Mouse (Mus musculus): ENCODE data around the gene Lck. TPM values are rescaled to one million over a fixed set of nuclear protein-coding genes. Genes with fewer than 3 reads are reported as not detected.

Gene Lck
- total RNA-seq, 2 experiments from 2014 or later = 2.5 to 2.7 TPM

GRCm38 (mm10) chr4:129588865-129589264 lies 15.4 kb upstream of the Lck start:
- DNase-seq (ENCODE audit: low spot score in 2 of 2) = no peak
- intact Hi-C loops (cut with DNase I) = no loop called here

GRCm38 (mm10) chr4:129586943-129587342 lies 13.5 kb upstream of the Lck start:
- no peak for DNase-seq (ENCODE audit: low spot score in 2 of 2)
- intact Hi-C loops (cut with DNase I) = no loop called here

GRCm38 (mm10) chr4:129585773-129586172 lies 12.3 kb upstream of the Lck start:
- intact Hi-C loops (cut with DNase I) = loop anchor here (2.0 kb wide), 1 partner anchor 23 kb away; no protein-coding TSS in a partner anchor
- no peak for DNase-seq (ENCODE audit: low spot score in 2 of 2)

- intact Hi-C loops (cut with DNase I) = loop anchor here (2.0 kb wide), 1 partner anchor 24 kb away; no protein-coding TSS in a partner anchor
- peak; percentile 84 to 86 for DNase-seq (ENCODE audit: low spot score in 2 of 2)
Observed at GRCm38 (mm10) chr4:129584884-129585608, 11.6 kb upstream of the Lck start.

- DNase-seq (ENCODE audit: low spot score in 2 of 2) = no peak
- intact Hi-C loops (cut with DNase I) = loop anchor here (2.0 kb wide), 1 partner anchor 24 kb away; no protein-coding TSS in a partner anchor
Observed at GRCm38 (mm10) chr4:129584370-129584769, 10.9 kb upstream of the Lck start.

GRCm38 (mm10) chr4:129582251-129582650 lies 8.8 kb upstream of the Lck start:
- no peak for DNase-seq (ENCODE audit: low spot score in 2 of 2)
- intact Hi-C loops (cut with DNase I) = no loop called here

- no peak for DNase-seq (ENCODE audit: low spot score in 2 of 2)
- intact Hi-C loops (cut with DNase I) = no loop called here
Observed at GRCm38 (mm10) chr4:129580347-129580746, 6.9 kb upstream of the Lck start.

- DNase-seq (ENCODE audit: low spot score in 2 of 2) = peak in 1 of 2 experiments; percentile 38
- intact Hi-C loops (cut with DNase I) = no loop called here
Observed at GRCm38 (mm10) chr4:129578466-129578865, 5.0 kb upstream of the Lck start, which contains the start of gene Fam167b. Fam167b (minus strand) TSS chr4:129578549.

- no peak for DNase-seq (ENCODE audit: low spot score in 2 of 2)
Observed at GRCm38 (mm10) chr4:129577688-129578087, 4.2 kb upstream of the Lck start.

GRCm38 (mm10) chr4:129576863-129577491 lies 3.5 kb upstream of the Lck start:
- intact Hi-C loops (cut with DNase I) = no loop called here
- peak; percentile 41 to 50 for DNase-seq (ENCODE audit: low spot score in 2 of 2)

More at GRCm38 (mm10) chr4:129577688-129578087, 4.2 kb upstream of the Lck start:
- intact Hi-C loops (cut with DNase I) = no loop called here

GRCm38 (mm10) chr4:129575171-129575844 lies 1.9 kb upstream of the Lck start:
- no peak for DNase-seq (ENCODE audit: low spot score in 2 of 2)
- intact Hi-C loops (cut with DNase I) = no loop called here

GRCm38 (mm10) chr4:129573093-129573370 lies 409 bp downstream of the Lck start:
- intact Hi-C loops (cut with DNase I) = no loop called here
- DNase-seq (ENCODE audit: low spot score in 2 of 2) = no peak

GRCm38 (mm10) chr4:129572236-129573092 lies 977 bp downstream of the Lck start:
- DNase-seq (ENCODE audit: low spot score in 2 of 2) = no peak
- intact Hi-C loops (cut with DNase I) = no loop called here

- DNase-seq (ENCODE audit: low spot score in 2 of 2) = no peak
- intact Hi-C loops (cut with DNase I) = no loop called here
Observed at GRCm38 (mm10) chr4:129571551-129572084, 1.8 kb downstream of the Lck start.

- DNase-seq (ENCODE audit: low spot score in 2 of 2) = no peak
- intact Hi-C loops (cut with DNase I) = no loop called here
Observed at GRCm38 (mm10) chr4:129570028-129570427, 3.4 kb downstream of the Lck start.

- no peak for DNase-seq (ENCODE audit: low spot score in 2 of 2)
- intact Hi-C loops (cut with DNase I) = no loop called here
Observed at GRCm38 (mm10) chr4:129568366-129568765, 5.1 kb downstream of the Lck start.

- DNase-seq (ENCODE audit: low spot score in 2 of 2) = no peak
- intact Hi-C loops (cut with DNase I) = no loop called here
Observed at GRCm38 (mm10) chr4:129565139-129565538, 8.3 kb downstream of the Lck start.

- intact Hi-C loops (cut with DNase I) = no loop called here
- no peak for DNase-seq (ENCODE audit: low spot score in 2 of 2)
Observed at GRCm38 (mm10) chr4:129563718-129564117, 9.7 kb downstream of the Lck start.

- DNase-seq (ENCODE audit: low spot score in 2 of 2) = no peak
- intact Hi-C loops (cut with DNase I) = no loop called here
Observed at GRCm38 (mm10) chr4:129561184-129561583, 12.3 kb downstream of the Lck start.
